Mouse (Mus musculus): ENCODE data around the gene Tcea3.

Tcea3 gene

DNA sequence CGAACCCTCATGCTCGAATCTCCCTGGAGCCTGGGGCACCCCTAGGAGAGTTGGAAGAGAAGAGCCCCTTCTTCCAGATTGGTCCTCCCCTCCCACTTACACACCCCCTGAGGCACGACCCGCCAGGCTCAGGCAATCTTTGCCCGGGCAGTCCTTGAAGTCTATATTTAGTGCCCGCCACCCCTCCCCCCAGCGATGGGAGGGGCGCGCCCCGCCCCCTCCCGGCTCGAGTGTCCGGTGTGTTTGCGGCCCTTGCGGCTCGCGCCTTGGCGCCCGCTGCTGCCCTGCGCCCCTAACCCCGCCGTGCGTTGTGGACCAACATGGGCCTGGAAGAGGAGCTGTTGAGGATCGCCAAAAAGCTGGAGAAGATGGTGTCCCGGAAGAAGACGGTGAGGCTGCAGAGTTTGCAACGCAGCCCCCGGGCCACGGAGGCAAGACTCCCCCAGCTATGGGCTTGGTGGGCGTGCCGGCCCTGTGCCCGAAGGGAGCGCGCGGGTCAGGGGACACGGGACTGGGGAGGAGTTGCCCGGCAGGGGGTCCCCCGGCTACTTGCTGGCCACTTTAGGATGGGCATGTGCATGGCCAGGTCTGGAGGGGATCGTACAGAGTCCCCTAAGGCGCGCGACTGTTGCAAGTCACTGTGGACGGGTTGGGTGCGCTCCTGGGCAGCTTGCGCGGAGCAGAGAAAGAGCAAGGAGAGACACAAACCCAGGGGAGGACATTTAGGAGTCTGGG lies at the start of gene Tcea3:
Gene Tcea3, plus strand, starts transcription at position 1 of the 735 bp plus-strand sequence.
- DNase-seq (ENCODE audit: low read depth) = no peak

DNA sequence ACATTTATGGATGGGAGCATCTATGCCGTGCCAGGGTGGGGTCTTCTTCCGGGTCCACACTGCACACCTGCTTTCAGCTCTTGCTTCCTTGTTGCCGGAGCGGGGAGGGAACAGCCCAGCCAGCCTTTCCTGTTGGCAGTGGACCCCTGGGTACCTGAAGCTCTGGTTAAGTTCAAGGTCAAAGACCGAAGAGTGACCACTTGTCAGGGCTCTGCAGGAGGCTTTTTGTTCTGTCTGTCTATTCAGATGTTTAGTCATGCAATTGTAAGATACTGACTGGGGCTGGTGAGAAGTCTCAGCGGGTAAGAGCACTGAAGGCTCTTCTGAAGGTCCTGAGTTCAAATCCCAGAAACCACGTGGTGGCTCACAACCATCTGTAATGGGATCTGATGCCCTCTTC lies 48.7 kb upstream of the Tcea3 start:
- DNase-seq (ENCODE audit: low read depth) = no peak

DNA sequence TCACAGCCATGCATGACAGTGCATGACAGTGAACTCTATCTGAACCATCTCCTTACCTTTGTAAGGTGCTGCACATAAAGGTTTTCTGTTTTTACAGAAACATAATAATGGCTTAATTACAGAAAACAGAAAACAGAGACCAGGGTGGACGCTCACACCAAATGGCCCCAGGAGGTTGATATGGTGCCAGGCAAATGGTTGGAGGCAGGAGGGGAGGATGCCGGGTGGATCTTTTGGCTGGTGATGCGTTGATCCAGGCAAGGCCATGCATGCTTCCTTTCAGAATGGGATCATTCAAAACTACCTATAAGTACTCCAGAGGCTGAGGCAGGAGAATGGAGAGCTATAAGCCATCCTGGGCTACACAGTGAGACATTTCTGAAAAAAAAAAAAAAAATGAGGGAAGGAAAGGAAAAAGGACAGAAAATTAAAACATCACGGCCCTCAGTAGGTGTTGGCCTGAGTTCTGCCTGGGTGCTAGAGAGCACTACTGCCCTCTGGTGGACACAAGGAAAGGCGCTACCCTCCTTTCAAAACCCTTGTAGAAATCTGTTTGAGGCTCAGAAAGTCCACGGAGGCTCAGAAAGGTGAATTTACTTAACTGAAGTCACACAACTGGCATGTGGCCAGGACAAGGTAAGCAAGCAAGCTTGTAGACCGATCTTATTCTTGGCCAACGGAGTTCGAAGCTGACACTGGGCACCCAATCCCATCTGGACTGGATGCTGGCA lies 47.8 kb upstream of the Tcea3 start:
- no peak for DNase-seq (ENCODE audit: low read depth)

DNA sequence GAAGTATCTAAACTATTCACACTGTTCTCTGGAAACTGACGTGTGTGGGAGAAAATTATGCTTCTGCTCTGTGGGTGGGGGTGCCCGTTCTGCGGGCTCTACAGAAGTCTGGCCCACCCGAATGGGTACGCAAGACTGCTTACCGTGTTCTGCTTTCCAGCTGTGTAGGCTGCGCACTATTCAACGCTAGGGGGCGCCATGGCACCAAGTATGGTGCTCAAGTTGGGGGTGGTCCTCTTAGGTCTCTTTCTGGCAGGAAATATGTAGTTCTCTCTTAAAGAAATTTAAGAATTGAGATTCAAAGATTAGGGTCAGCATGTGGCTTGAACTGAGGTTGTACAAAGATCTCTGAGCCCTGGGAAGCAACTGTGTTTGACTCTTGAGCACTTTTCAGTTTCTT lies 45.0 kb upstream of the Tcea3 start:
- peak; percentile 79 for DNase-seq (ENCODE audit: low read depth)

DNA sequence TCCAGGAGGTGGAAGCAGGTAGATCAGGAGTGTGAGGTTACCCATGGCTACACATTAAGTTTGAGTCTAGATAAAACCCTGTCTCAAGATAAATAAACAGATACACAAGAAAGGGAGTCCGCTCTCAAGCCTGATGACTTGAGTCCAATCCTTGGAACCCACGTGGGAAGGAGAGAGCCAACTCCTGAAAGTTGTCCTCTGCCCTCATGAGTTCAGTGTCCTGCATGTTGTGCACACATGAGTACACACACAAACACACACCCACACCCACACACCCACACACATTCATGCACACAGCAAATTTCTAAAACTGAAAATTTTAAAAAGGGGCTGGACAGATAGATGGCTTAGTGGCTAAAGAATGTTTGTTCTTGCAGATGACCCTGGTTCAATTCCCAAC lies 42.8 kb upstream of the Tcea3 start:
- DNase-seq (ENCODE audit: low read depth) = no peak

DNA sequence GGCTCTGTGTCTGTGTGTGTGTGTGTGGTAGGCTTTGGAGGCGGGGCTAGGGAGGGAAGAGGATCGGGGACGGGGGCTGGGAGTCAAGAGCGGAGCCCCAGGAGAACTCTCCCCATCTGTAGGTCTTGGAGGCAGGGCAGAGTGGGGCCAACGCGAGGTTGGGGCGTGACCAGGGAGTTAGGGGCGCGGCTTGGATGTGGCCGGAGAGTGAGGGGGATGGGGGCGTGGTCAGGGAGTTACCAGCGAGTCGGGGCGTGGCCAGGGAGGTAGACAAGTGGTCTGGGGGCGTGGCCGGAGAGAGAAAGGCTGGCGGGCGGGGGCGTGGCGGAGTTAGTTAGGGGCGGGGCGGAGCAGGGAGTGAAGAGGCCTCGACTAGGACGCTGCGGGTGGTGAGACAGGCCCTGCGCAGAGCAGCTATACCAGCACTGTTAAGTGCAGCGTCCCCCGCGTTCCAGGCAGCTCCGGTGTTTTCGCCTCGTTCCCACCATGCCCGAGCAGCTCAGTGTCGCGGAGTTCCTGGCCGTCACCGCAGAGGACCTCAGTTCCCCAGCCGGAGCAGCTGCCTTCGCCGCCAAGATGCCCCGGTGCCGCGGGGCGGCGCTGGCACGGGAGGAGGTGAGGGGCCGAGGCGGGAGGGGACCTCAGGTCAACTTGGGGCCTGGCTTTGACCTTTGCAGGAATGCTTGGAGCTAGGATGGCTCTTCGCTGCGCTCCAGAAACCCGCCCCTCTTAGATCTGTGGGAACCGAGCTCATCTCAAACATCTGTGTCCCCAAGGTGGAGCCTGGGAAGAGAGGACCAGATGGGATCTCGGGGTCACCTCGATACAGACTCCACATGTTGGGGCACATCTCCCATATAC lies 41.3 kb upstream of the Tcea3 start, which contains the start of gene Asap3:
Gene Asap3, plus strand, starts transcription at position 333 of the 861 bp plus-strand sequence.
- peak; percentile 89 for DNase-seq (ENCODE audit: low read depth)

DNA sequence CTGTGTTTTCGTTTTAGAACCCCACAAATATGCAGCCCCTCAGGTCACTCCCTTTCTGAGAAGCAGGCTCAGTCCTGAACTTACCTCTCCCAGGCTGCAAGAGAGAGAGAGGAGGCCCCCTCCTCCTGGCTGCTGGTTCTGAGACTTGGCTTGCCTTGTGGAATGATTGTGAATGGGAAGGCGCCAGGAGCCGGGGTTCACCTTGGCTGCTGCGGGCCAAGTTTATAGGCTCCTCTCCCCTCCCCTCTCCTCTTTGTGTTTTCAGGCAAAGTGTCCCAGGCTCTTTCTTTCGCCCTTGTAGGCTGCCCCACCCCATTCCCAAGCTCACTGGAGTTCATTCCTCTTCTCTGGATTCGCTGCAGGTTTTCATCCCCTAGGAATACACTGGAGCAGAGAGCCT lies 40.6 kb upstream of the Tcea3 start:
- DNase-seq (ENCODE audit: low read depth) = no peak

DNA sequence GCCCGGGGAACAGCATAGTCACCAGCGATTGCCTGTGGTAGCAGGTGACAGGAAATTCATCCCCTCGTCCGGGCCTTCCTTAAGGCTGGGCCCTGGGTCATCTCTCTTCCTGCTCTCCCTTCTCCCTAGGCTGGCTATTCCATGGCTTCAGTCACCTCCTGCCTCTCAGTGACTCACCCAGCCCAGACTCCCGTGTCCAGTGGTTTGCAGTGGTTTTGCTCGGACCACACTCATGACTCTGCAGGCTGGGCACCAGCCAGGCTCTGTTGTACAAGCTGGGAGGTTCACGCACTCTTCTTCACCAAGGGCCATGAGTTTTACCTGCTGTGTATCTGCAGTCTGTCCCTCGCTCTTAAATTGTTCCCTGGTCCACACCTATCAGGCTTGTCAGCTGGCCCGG lies 36.6 kb upstream of the Tcea3 start:
- no peak for DNase-seq (ENCODE audit: low read depth)

DNA sequence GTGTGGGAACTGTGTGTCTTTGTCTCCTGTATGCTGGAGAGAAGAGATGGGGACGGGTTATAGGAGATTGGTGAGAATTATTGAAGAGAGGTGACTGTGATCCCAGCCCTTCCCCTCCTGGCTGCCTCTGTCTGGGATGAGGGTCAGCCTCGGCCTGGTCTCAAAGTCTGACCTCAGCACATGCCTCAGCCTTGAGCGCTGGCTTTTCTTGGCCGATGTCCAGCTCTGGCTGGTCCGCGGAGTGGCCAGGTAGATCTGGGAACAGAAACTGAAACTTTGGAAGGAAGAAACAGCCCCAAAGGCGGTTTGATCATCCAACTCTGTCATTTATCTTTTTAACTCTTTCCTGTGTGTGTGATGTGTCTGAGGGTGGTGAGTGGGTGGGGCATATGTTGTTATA lies 33.9 kb upstream of the Tcea3 start:
- DNase-seq (ENCODE audit: low read depth) = no peak

DNA sequence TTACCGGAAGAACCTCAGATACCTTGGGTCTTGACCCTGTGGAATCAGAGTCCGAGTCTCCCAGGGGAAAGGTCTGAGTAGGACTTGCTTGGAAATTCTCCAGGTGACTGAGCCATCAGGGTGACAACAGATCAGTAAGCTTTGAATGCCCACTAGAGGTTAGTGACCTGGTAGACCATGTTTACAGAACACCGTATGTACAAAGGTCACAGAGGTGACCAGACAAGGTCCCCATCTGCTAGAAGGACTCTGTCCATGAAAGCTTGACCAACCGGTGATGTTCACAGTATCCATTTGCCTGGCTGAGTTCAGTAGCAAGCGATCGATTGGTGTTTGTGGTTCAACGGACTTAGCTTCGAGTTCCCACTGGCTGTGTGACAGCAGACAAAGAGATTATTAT lies 32.7 kb upstream of the Tcea3 start:
- no peak for DNase-seq (ENCODE audit: low read depth)

DNA sequence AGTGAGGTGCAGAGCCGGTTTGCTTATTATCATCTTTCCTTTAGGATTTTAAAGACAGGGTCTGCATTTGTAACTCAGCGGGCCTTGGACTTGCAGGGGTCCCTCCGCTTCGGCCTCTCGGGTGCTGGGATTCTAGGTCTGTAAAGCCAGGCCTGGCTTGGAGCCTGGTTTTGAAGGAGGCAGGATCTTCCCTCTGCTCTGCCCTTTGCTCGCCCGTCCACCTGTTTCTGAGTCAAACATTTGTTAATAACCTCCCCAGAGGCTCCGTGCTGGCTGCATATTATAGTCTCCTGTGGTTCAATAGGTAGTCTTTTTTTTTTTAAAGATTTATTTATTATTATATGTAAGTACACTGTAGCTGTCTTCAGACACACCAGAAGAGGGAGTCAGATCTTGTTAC lies 32.0 kb upstream of the Tcea3 start:
- no peak for DNase-seq (ENCODE audit: low read depth)

DNA sequence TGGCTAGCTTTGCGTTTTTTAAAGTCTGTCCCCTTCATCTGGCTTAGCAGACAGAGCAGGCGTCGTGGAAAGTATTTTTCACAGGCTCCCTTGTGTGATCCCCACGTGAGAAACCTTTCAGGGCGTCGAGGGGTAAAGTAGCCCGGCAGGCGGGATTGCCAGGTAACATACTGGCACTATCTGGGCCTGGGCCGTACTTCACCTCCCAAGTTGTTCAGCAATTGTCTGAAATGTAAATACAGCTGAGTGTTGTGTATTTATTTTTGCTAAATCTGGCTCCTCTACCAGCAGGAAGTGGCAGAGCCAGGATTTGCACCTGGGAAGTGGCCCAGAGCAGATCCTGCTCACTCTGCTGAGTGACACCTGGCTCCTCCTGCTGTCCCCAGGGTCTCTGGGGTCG lies 30.5 kb upstream of the Tcea3 start:
- no peak for DNase-seq (ENCODE audit: low read depth)

DNA sequence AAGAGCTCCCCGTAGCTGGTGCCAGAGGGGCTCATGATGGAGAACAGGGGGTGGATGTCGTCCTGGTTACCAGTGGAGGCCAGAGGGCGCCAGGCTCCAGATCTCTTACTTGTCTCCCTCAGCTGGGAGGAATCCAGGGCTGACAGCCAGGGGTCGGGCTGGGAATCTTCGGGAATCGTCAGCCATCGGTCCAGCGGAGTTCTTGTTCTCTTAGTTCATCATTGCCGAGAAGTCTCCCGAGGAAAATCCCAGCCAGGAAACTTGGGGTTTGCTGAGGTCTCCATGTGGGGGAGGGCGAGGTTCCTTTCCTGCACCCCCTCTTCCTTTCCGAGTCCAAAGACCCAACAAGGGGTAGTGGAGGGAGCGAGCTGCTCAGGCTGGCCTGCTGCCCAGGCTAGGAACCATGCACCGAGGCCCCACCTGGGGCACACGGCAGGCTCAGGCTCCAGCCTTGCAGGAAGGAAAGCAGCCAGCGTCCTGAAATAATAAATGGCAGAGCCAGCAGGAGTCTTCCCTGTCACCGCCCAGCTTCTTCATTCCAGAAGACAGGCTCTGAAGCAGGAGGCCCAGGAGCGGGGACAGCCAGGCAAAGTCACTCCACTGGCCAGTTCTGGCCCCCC lies 28.8 kb upstream of the Tcea3 start:
- DNase-seq (ENCODE audit: low read depth) = no peak

DNA sequence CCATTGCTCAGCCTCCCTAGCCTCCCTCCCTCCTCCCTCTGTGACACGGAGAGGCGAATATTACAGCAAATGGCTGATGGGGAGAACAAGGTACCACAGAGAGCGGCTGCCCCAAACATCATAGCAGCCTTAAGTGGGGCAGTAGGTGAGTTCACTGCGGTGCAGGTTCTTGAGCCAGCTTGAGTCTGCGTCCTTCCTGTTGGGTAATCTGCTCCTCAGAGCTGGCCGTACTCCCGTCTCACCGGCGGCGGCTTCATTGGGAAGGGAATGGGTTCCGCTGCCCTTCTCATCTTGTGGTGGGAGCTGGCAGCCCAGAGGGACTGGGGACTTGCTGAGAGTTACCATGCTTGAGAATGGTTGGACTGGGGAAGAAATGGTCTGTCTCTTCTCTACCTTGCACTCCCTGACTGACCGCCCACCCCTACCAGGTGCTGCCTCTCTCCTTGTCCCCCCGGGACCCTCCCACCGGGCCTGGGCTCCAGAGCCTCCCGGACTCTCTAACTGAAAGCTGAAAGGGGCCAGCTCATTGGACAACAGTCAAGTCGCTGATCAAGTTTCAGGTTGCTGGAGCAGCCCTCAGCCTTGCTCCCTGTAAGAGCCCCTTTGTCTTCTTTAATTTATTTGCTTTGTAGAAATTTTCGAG lies 27.3 kb upstream of the Tcea3 start:
- DNase-seq (ENCODE audit: low read depth) = no peak

DNA sequence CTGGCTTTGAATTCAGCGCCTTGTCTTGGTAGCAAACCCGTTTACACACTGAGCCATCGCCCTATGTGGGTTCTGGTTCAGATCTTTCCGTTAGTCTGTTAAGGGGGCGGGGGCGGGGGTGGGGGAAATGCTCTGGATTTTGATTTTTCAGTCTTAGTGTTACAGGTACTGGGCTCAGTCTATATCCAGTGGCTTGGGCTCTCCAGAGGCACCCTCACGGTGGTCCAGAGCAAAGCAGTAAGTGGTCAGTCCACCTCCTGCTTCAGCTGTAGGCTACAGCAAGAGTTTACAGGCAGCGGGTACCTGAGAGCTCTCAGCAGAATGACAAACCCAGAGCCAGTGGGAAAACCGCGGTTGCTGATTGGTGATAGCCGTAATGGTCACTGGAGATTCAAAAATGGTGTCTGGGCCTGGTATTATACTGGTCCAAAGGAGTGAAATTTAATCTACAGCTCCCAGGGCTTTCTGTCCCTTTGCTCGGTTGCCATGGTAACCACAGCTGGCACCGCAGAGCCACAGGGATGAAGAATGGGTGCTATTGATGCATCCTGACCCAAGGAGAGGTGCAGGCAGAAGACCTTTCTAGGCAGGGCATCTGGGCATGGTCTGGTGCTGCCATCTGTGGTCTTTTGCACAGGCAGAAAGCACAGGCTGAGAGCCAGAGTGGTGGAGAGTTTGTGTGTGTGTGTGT lies 23.8 kb upstream of the Tcea3 start:
- no peak for DNase-seq (ENCODE audit: low read depth)

DNA sequence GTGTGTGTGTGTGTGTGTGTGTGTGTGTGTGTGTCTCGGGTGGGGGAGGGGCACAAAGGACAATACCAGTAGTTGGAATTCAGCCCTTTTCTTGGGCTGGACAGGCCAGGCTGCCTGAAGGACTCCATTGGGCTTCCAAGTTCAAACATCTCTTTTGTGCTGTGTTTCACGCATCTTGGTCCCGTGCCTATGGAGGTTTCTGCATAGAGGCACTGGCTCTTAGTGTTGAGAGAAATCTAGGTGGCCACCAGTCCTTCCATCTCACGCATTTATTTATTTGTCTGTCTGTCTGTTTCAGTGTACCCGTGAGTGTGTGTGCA lies 23.3 kb upstream of the Tcea3 start:
- DNase-seq (ENCODE audit: low read depth) = no peak

DNA sequence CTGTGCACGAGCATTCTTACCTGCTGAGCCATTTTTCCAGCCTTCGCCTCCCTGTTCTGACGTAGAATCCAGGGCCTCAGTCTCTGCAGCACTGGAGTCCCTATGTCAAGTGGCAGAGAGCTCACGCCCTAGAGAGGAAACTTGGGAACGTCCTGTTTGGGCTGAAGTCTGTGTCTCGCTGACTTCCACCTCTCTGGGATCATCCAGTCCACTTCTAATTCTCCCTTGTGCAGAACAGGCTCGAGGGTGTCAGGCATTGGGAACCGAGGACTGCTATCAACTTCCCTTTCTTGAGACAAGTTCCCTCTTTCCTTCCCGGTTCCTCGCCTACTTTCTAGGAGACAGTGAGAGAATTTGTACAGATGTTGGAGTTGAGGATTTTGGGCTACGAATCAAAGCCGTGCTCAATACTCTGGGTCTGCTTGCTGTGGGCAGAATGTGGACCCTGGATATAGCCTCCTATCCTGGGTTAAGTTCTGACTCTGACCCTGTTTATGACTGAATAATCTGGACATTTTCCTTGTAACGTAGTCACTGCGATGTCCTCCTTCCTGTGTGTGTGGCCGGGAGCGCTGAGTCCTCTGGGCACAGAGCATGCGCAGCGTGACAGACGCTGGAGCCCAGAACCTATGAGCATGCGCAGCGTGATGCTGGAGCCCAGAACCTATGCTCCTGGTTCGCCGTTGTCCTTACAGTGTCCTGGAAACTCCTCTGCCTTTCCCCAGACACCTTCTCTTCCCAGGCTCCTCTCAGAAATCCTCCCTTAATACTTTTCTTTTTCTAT lies 22.7 kb upstream of the Tcea3 start:
- no peak for DNase-seq (ENCODE audit: low read depth)

DNA sequence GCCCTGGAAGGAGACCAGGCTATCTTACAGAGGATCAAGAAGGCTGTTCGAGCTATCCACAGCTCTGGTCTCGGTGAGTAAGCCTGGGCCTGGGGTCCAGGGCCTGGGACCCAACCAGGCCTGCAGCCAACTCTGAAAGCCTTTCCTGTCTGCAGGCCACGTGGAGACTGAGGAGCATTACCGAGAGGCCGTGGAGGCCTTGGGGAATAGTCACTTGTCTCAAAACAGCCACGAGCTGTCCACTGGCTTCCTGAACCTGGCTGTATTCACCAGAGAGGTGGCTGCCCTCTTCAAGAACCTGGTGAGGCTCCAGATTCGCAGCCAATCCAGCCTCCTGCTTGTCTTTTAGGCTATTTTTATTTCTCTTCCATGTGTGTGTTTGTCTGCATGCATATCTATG lies 20.1 kb upstream of the Tcea3 start:
- no peak for DNase-seq (ENCODE audit: low read depth)

DNA sequence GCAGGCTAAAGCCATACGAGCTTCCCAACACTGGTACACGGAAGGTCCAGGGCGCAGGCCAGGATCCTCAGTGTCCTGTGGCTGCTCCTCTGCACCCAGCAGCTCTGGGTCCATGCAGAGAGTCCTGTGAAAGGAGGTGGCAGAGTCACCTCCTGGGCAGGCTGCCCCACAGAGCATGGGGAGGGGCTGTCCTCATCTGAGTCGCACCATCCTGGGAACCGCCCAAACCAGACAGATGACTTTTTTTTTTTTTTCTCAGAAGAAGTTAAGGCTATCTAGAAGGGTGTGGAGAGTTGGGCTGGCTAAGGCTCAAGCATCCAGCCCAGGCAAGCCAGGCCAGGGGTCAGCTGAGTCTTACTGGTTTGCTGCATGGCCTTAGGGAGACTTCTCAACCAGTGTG lies 18.9 kb upstream of the Tcea3 start:
- no peak for DNase-seq (ENCODE audit: low read depth)

DNA sequence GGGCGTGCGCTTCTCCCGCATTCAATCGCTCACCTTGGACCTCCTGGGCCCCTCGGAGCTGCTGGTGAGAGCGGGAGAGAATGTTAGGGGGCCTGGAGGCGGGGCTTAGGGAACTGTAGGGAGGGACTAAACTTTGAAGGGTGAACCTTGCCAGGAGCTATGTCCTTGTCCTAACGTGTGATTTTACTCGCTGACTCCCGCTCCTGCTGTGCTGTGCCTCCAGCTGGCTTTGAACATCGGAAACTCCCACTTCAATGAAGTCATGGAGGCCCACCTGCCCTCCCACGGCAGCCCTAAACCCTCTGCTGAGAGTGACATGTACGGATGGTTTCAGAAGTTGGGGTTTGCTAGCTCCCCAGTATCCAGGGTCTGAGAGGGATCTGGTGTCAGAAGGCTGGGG lies 8.9 kb upstream of the Tcea3 start:
- DNase-seq (ENCODE audit: low read depth) = no peak

DNA sequence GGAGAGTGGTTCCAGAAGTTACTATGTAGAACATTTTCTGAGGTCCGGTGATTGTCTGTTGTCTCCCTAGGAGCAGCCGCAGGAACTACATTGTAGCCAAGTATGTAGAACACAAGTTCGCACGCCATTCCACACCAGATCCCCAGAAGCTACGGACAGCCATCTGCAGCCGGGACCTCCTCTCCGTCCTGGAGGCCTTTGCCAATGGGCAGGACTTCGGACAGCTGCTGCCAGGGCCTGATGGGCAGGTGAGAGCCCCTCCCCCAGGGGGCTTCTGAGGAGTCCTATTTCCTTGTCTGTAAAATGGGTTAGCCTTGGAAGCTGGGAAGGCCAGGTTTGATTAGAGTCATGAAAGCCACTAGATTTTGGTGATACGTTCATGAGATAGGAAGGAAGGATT lies 8.4 kb upstream of the Tcea3 start:
- DNase-seq (ENCODE audit: low read depth) = no peak

Measured in c-Kit-positive CD71-negative TER-119-negative erythroid progenitor cells, embryonic 14.5 days (primary cell).